Mouse (Mus musculus) ES-E14 (cell line): Measurements from ENCODE around the gene Tm2d1. TPM values are rescaled to one million over a fixed set of nuclear protein-coding genes. Genes with fewer than 3 reads are reported as not detected.
A peak's percentile ranks its signal among the peaks of the same experiment; 100 is the strongest.
"Not testable (repeated sequence)": the region's sequence is repeated elsewhere in the genome, so short reads cannot be mapped to it uniquely, and the experiment has no call there.

ENCODE experiments used
- DNase-seq: peaks from one replicate; pipeline ENCODE4 v3.0.0-alpha.2; 2013; ENCODE audit warnings: low read depth, low spot score
- H3K27ac ChIP-seq: 2 replicates; pipeline ENCODE4 v1.5.1; 2012; ENCODE audit warnings: low read depth, mild to moderate bottlenecking, low read length, moderate library complexity, mixed read lengths; ENCODE audit not compliant: poor library complexity, insufficient read depth, severe bottlenecking
- H3K36me3 ChIP-seq: 2 replicates; pipeline ENCODE4 v1.6.1; 2012; ENCODE audit warnings: mild to moderate bottlenecking, low read length, moderate library complexity, mixed read lengths; ENCODE audit not compliant: control insufficient read depth, poor library complexity, insufficient read depth, severe bottlenecking
- H3K4me1 ChIP-seq, 2 experiments: fragments of 150-350 bp in 1 of 2; sonication (generic) in 1 of 2; 2 replicates each; pipeline ENCODE4 v1.6.1; 2012; ENCODE audit warnings: low read length in 2 of 2, mild to moderate bottlenecking in 1 of 2, mixed read lengths in 1 of 2; ENCODE audit not compliant: control insufficient read depth in 2 of 2, insufficient read depth in 2 of 2, poor library complexity in 1 of 2
- H3K4me3 ChIP-seq, 2 experiments: fragments of 150-350 bp in 1 of 2; sonication (generic) in 1 of 2; 2 replicates each; pipeline ENCODE4 v1.5.1; 2012; ENCODE audit warnings: low read length in 2 of 2, low read depth in 1 of 2, mild to moderate bottlenecking in 1 of 2, mixed read lengths in 1 of 2; ENCODE audit not compliant: insufficient read depth in 1 of 2, poor library complexity in 1 of 2, severe bottlenecking in 1 of 2
- H3K9ac ChIP-seq: 2 replicates; pipeline ENCODE4 v1.6.1; 2012; ENCODE audit warnings: low read depth, mild to moderate bottlenecking, low read length, mixed read lengths; ENCODE audit not compliant: poor library complexity, insufficient read depth, severe bottlenecking
- H3K9me3 ChIP-seq: fragments of 150-350 bp; sonication (generic); 2 replicates; pipeline ENCODE4 v1.6.1; 2012; ENCODE audit warnings: low read depth, mild to moderate bottlenecking, low read length; ENCODE audit not compliant: control insufficient read depth, insufficient read depth
- CHD2 ChIP-seq: IDR thresholded peaks from 2 replicates; pipeline ENCODE4 v1.6.1; 2014; ENCODE audit warnings: mild to moderate bottlenecking, low read depth, low read length, inconsistent platforms
- HCFC1 ChIP-seq: IDR thresholded peaks from 2 replicates; pipeline ENCODE4 v1.6.1; 2012; ENCODE audit warnings: low read length, inconsistent platforms, borderline replicate concordance; ENCODE audit not compliant: insufficient read depth
- MAFK ChIP-seq: IDR thresholded peaks from 2 replicates; pipeline ENCODE4 v1.6.1; 2014; ENCODE audit warnings: mild to moderate bottlenecking, low read depth, low read length, inconsistent platforms; ENCODE audit not compliant: insufficient read depth
- ZC3H11A ChIP-seq: IDR thresholded peaks from 2 replicates; pipeline ENCODE4 v1.6.1; 2012; ENCODE audit warnings: low read depth, mild to moderate bottlenecking, inconsistent platforms, low read length, borderline replicate concordance
- ZNF384 ChIP-seq: IDR thresholded peaks from 2 replicates; pipeline ENCODE4 v1.6.1; 2012; ENCODE audit warnings: low read depth, low read length, inconsistent platforms
- in situ Hi-C, 2 experiments: fragments of 600-800 bp; cut with MboI; formaldehyde crosslinking; loops; one replicate each; pipeline ENCODE4 v1.15.1; 2025; ENCODE audit warnings: low sequenced_read_pairs in 2 of 2, inconsistent platforms in 1 of 2; ENCODE audit not compliant: unreplicated experiment in 2 of 2
- total RNA-seq: library from RNA; depleted of rRNA; stranded (reverse); fragments of 300-350 nt; gene quantifications from 2 replicates; pipeline ENCODE4 v1.2.3, GENCODE M21; 2012; rRNA removed

Tm2d1 gene
- total RNA-seq: 14.1 and 19.1 TPM in 2 replicates

DNA sequence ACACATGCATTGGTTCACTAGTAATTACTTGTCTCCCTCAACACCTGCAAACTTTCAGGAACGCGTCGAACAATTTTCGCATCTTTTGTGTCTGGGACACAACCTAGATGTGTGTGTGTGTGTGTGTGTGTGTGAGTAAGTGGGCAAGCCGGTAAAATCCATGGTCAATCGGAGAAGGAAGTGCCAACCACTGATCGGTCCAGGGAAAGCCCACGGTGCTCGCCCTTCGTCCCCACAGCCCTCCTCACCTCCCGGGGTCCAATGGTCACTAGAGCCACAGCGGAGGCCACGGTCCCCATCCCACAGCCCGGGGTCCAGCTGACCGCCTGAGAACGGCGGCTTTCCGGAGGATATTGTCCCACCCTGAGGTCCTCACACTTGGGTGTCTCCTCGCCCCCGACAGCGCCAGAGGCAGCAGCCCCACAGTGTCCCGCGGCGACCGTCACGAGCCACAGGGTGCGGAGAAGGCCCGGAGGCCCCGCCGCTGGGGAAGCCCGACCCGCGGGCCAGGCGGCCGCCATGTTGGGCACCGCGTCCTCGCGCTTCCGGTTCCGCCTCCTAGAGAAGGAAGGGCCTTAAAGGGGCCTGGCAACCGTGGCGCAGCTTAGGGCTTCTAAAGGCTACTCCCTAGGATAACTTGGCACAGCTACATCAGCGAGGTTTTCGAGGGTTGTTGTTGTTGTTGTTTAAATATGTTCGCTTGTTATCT is at the start of gene Tm2d1:
Gene Tm2d1, minus strand, starts transcription at position 591 of the 709 bp plus-strand sequence.
- DNase-seq: peak; percentile 19

DNA sequence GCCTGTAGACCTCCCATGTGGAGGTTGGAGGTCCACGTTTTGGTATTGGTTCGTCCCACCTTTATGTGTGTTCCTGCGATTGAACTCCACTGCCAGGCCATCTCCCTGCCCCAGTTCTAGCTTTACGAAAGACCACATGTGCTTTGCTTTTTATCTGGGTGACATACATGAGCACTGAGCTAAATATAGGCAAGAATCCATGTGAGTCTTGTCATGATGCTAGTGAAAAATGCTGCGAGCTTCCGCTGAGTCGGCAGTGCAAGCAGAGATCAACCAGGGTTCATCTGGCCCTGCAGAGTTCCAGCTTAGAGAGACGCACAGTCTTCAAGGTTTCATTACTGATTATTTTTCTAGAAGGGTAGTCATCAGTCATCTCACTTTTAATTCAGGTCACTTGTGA is 45.3 kb upstream of the Tm2d1 start:
- in situ Hi-C loops: no loop called here
- no peaks in the 10 kb centered on the region for H3K4me1 ChIP-seq
- no peaks in the 10 kb centered on the region for H3K9me3 ChIP-seq
- peaks cover 2% of the 10 kb centered on the region; the same call in 1 of the 2 replicates for H3K36me3 ChIP-seq
- no peak overlapping the region for H3K27ac ChIP-seq
- H3K4me3 ChIP-seq: no peak overlapping the region
- TF ChIP-seq CHD2: no peak
- no peak for TF ChIP-seq ZNF384
- TF ChIP-seq MAFK: no peak
- TF ChIP-seq HCFC1: no peak
- TF ChIP-seq ZC3H11A: no peak
- no peak for DNase-seq
- no peak overlapping the region for H3K9ac ChIP-seq

More for the DNA sequence above, at the start of gene Tm2d1:
- peak within 1 kb of the TSS; percentile 90 to 94 for H3K4me3 ChIP-seq
- TF ChIP-seq CHD2 (no peak), ZC3H11A (no peak)
- no peak within 1 kb of the TSS for H3K27ac ChIP-seq
- H3K4me1 ChIP-seq: no peaks in the 10 kb centered on the region
- H3K9me3 ChIP-seq: no peaks in the 10 kb centered on the region
- in situ Hi-C loops: no loop called here
- H3K9ac ChIP-seq: peak within 1 kb of the TSS; percentile 94
- H3K36me3 ChIP-seq: no peaks in the 10 kb centered on the region

DNA sequence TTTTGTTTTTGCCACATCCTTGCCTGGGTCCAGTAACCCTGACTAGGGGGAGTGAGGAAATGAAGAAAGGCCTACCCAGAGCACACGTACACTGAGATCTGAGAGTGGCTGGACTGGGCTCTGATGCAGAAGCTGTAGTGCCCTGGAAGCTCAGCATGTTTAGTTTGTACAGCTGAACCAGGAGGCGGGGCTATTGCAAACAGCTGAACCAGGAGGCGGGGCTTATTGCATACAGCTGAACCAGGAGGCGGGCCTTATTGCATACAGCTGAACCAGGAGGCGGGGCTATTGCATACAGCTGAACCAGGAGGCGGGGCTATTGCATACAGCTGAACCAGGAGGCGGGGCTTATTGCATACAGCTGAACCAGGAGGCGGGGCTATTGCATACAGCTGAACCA is 32.0 kb upstream of the Tm2d1 start:
- H3K27ac ChIP-seq, H3K36me3 ChIP-seq, H3K4me1 ChIP-seq, in situ Hi-C loops, H3K9me3 ChIP-seq, DNase-seq, H3K9ac ChIP-seq, H3K4me3 ChIP-seq: not testable (repeated sequence)

DNA sequence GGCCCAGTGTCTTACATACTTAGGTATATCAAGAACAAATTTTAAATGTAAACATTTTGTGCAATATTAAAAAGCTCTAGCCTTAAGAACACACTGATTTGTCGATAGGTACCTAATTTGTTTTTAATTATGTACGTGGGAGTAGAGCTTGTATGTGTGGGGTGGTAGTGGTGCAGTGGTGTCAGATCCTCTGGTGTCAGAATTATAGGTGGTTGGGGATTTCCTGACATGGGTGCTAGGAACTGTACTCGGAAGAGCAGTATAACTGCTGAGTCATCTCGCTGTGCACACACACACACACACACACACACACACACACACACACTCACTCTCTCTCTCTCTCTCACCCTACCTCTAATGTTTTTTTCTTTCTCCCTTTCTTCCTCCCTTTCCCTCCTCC is 25.3 kb upstream of the Tm2d1 start:
- no peak overlapping the region for H3K9ac ChIP-seq
- no peaks in the 10 kb centered on the region; the same call in 1 of the 2 replicates for H3K36me3 ChIP-seq
- no peaks in the 10 kb centered on the region for H3K4me1 ChIP-seq
- no peak overlapping the region for H3K27ac ChIP-seq
- H3K9me3 ChIP-seq: no peaks in the 10 kb centered on the region
- in situ Hi-C loops: no loop called here
- 0 out of 2 replicates have a peak, but pooled peaks have one; percentile 32 for TF ChIP-seq MAFK
- TF ChIP-seq ZC3H11A: no peak
- no peak overlapping the region for H3K4me3 ChIP-seq
- DNase-seq: no peak

DNA sequence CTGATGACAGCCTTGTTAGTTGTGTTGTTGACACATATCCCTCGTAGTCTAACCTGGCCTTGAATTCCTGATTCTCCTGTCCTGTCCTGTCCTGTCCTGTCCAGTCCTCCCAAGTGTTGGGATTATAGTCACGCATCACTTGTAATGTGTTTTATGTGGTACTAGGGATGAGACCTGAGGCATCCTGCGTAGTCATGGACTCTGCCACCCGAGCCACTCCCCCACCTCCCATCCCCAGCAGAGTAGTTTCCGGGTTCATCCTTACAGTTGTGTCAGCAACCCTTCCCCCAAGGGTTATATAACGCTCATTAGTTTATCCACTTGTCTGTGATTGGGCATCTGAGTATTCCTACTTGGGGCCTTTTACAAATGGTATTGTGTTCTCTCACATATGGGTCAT is 21.3 kb upstream of the Tm2d1 start:
- Histone ChIP-seq H3K4me1 (no peaks in the 10 kb centered on the region), H3K36me3 (no peaks in the 10 kb centered on the region), H3K27ac (no peak overlapping the region), H3K9me3 (no peaks in the 10 kb centered on the region), H3K4me3 (no peak overlapping the region), H3K9ac (no peak overlapping the region)
- TF ChIP-seq ZNF384 (no peak), HCFC1 (no peak)
- in situ Hi-C loops: no loop called here
- DNase-seq: no peak
